Mouse (Mus musculus) gonadal fat pad, adult 2 months (tissue): Measurements from ENCODE around the gene Pip5k1c. TPM values are rescaled to one million over a fixed set of nuclear protein-coding genes. Genes with fewer than 3 reads are reported as not detected.

Experiments
- DNase-seq: peaks from one replicate; pipeline ENCODE4 v3.0.0-alpha.2; 2012; ENCODE audit warnings: low read depth
- polyA plus RNA-seq: library from polyadenylated mRNA; depleted of rRNA; stranded (reverse); fragments of >200 nt; gene quantifications from 2 replicates; pipeline ENCODE4 v1.2.3, GENCODE M21; 2012

The Pip5k1c gene
- polyA plus RNA-seq, 1 experiment: 58.4 TPM

GRCm38 (mm10) chr10:81346453-81347067 lies 53.8 kb downstream of the Pip5k1c start:
- no peak for DNase-seq

- DNase-seq: no peak
Measured at GRCm38 (mm10) chr10:81349146-81349545, 56.4 kb downstream of the Pip5k1c start.

GRCm38 (mm10) chr10:81349961-81350350 lies 57.2 kb downstream of the Pip5k1c start:
- DNase-seq: no peak

- peak; percentile 70 for DNase-seq
Measured at GRCm38 (mm10) chr10:81350351-81351063, 57.7 kb downstream of the Pip5k1c start, which contains the start of gene Hmg20b. TSS of gene Hmg20b (minus strand) at chr10:81350480.

DNA sequence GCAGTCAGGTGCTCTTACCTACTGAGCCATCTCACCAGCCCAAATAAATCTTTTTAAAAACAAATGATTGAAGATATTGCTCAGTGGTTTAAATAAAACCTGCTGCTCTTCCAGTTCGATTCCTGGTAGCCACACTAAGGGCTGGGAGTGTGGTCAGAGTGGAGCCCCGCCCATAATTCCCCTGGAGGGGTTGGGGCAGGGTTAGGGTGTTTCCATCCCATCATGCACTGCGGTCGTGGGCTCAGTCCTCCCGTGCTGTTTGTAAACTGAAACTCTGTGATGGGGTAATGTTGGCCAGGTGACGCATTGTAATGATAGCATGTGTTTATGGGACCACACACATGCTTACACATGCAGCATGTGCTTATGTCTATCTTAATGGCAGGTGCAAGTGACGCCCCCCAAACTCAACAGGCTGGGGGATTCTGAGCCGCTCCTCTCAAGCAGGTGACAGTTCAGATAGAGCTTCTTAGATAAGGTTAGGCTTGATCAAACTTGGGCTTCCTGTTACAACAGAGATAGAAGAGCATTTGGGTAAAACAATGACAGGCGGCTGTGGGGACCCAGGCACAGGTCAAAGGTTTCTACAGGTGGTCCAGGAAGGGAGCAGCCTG lies 59.0 kb downstream of the Pip5k1c start:
- no peak for DNase-seq

GRCm38 (mm10) chr10:81354738-81355477 lies 62.1 kb downstream of the Pip5k1c start:
- no peak for DNase-seq

DNA sequence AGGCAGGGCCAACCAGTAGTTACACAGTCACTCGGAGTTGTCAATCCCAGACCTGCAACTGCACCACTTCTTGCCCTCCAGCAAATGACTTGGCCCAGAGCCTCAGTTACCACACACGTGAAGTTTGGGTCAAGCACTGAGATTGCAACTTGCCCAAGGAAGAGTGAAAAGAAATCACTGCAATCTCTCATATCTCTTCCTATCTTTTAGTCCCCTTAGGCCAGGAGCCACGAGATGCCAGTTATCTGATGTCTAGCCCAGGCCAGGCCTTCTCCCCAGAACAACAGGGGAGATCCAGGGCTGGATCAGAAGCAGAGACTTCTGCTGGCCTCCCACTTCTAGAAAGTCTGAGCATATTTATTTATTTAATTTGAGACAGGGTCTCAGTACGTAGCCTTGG lies 62.8 kb downstream of the Pip5k1c start:
- no peak for DNase-seq

DNA sequence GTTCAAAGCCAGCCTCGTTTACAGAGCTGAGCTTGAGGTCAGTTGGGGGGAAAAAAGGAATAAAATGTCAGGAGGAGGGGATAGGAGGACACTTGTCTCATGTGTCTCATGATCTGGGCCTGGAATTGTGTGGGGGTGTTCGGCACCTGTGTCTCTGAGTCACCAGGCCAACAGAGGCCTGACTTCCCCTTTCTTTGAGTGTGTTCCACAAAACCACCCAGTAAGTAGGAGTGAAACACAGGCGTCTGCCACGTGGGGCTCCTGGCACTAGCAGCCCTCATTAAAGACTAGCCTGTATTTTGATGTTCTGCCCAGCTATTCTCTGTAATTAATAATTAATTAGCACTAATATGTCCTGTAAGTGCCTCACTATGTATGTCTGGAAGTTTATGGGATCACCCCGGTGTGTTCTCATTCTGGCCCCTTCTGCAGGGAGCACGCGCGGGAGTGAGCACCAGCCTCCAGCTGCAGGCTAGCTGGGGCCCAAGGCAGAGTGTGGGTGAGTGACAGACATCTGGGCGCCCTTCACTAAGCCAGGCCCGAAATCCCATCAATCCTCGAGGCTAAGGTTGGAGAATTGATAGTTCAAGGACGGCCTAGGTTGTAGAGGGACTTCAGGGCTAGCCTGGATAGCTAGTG lies 63.7 kb downstream of the Pip5k1c start:
- no peak for DNase-seq

DNA sequence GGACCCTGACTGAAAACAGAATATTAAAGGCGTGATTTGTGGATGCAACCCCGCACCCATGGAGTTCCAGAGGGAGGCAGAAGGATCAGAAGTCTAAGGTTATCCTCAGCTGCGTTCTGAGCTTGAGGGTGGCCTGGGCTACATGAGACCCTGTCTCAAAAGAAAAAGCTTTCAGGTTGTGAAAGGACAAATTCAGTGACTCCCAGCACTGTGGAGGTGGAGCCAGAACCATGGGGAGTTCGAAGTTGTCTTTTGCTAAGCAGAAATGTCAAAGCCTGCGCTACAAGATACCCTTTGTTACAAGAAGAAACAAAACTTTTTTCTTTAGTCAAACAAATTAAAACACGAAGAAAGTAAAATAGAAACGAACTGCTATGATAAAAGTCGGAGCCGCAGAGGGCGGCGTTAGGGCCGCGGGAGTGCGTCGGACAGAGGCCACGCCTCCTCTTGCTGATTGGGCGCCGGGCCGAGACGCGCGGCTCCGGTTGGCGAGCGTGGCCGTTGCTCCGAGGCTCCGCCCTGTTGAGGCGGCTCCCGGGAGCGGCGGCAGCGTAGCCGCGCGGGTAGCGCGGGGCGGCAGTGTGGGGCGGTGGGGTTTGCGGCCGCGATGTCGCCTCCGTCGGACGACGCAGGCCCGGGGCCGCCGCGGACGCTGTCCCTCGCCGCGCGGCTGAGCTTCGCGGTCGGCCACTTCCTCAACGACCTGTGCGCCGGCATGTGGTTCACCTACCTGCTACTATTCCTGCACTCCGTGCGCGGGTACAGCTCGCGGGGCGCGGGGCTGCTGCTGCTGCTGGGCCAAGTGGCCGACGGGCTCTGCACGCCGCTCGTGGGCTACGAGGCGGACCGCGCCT lies 64.5 kb downstream of the Pip5k1c start, which contains the start of gene Mfsd12:
TSS of gene Mfsd12 (plus strand) at position 501 of the 854 bp plus-strand sequence.
- no peak for DNase-seq

DNA sequence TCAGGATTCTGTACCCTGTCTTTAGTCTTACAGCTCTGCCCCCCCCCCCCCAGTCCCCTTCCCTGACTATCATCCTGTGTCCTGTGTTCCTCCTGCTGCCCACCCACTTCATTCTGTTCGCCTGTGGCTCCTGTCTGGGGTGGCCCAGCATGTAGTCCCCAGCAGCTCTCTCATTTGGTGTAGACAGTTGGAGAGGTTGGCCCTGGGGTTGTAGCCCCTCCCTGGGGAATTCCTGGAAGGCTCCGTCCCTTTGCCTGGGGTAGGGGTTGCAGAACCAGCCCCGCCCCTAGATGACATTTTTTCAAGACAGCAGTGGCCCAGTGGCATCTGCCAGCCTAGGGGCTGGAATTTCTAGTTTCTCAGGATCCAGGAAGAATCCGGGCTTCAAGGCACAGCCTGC lies 65.4 kb downstream of the Pip5k1c start:
- no peak for DNase-seq

DNA sequence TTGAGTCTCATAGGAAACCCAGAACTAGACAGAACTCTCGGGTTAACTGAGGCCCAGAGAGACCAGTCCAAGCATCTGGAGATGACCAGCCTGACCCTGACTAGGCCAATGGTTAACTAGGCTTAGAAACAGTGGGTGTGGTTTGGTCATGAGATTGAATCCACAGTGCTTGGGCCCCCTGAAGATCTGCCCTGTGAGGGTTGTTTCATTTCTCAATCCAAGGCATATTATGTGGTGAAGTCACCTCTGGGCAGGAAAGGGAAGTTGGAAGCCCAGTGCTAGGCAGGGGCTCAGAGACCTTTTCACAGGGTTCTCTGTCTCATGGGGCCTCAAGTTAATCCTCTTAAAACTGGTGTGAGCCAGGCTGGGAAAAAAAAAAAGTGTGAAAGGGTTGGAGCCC lies 66.1 kb downstream of the Pip5k1c start:
- DNase-seq: no peak

DNA sequence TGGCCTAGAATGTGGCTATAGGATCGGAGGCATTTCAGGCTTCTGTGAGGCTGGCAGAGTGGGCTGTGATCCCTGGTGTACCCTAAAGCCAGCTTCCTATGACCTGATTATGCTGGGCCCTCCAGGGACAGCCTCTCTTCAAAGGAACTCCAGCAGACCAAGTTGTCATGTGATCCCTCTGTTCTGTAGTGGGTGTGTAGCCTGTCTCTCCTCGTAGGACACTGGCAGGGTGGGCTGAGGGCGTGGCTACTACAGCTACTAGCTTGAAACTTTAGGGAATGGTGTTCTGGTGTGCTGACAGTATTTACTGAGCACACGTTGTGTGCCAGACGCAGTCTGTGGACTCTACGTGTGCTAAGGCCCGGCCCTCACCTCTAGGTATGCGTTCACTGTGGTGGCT lies 68.0 kb downstream of the Pip5k1c start:
- DNase-seq: no peak

DNA sequence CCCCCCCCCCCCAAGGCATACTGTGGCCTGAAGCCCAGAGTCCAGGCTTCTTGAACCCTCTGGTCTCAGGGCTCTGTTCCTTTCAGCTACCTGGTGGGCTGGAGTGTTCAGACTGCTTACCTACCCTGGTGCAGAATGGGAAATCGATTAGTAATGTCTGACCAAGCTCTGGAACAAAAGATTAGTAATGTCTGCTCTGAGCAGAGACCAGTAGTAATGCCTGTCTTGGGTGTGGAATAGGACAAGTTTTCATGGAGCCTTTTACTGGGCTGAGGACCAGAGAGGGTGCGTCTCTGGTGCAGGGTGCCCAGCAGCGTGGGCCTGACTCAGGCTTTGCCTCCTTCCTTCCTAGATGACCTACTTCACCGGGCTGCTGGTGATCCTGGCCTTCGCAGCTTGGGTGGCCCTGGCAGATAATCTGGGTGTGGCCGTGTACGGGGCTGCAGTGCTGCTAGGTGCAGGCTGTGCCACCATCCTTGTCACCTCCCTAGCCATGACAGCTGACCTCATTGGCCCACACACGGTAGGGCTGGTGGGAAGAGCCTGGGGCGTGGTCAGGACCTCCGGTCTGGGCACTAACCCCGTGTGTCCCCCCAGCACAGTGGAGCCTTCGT lies 69.7 kb downstream of the Pip5k1c start:
- DNase-seq: no peak

DNA sequence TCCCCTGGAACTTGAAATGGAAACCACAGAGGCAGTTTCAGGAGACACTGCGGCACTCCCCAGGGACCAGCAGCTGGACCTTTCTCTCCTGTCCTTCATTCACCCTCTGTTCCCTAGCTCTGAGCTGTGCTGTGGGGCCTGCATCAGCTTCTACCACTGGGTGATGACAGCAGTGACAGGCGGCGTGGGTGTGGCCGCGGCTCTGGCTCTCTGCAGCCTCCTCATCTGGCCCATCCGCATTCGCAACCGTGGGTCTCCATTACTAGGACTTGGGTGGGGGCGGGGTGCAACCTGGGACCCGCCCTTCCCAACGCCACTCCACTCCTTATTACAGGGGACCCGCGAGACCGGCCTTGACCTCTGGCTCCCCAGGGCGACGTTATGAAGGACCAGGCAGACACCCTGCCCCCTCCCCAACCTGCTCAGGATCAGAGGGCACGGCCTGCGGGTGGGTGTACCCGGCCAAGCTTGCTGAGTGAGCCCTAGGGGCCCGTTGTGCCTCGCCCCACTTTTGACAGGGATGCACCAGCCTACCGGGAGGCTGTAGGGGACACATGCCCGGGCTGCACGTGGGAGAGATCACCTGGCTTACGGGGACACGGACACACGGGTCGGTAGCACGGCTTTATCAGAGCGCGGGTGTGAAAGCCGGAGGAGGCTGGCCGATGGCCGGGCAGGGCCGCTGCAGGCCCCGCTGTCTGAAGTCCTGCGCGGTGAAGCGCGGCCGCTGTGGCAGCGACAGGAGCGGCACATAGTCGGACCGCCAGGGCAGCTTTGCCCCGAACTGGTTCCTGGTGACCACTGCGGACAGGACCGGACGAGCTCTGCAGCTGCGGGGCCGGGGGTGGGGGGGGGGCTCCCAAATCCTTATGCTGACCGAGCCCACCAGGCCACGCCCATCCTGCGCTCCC lies 70.9 kb downstream of the Pip5k1c start:
- DNase-seq: no peak

DNA sequence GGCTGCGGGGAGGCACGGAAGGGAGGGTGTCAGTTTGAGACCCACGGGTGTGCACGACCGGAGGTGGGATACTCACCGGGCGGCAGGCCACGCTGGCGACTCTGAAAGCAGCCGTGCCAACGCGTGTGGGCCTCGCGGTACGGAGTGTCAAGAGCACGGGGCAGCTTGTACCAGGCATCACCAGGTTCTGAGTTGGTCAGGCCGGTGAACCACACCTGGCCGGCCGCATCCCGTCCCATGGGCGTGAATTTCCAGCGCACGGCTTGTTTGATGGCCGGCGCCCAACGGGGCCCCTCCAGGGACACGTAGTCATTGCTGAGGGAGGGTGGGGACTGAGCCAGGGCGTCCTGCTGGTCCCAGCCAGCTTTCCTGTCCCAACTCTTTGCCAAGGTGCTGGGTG lies 71.9 kb downstream of the Pip5k1c start:
- DNase-seq: no peak

GRCm38 (mm10) chr10:81365073-81365472 lies 72.3 kb downstream of the Pip5k1c start:
- no peak for DNase-seq

- no peak for DNase-seq
Measured at GRCm38 (mm10) chr10:81365672-81366476, 73.1 kb downstream of the Pip5k1c start, which contains the start of gene 4930404N11Rik. TSS of gene 4930404N11Rik (minus strand) at chr10:81365816.

- DNase-seq: no peak
Measured at GRCm38 (mm10) chr10:81366477-81367206, 73.9 kb downstream of the Pip5k1c start.
